Mouse (Mus musculus): ENCODE measurements around the gene Fuom.

The Fuom gene

GRCm38 (mm10) chr7:140057413-140058407, 44.5 kb downstream of the Fuom start:
- peak; percentile 85 for DNase-seq (ENCODE audit: low spot score)

GRCm38 (mm10) chr7:140054124-140054523, 48.1 kb downstream of the Fuom start:
- no peak for DNase-seq (ENCODE audit: low spot score)

- DNase-seq (ENCODE audit: low spot score), result no peak
Measured at GRCm38 (mm10) chr7:140049115-140049689, 53.0 kb downstream of the Fuom start.

GRCm38 (mm10) chr7:140048361-140049114, 53.7 kb downstream of the Fuom start, which contains the start of gene Msx3:
Gene Msx3 (minus strand): TSS chr7:140049089.
- DNase-seq (ENCODE audit: low spot score), result no peak

GRCm38 (mm10) chr7:140047811-140048311, 54.4 kb downstream of the Fuom start:
- DNase-seq (ENCODE audit: low spot score), result no peak

Data from MN1 (cell line).